Mouse (Mus musculus) neural tube, embryonic 14.5 days (tissue): ENCODE measurements at regions not wholly inside any gene's neighbourhood (a gene's known extent, or its start where the extent isn't known, plus 50 kb on each side); places are given as distances from the start of the nearest gene placed in this dataset.

ENCODE experiments used
- ATAC-seq: fragments of 200-750 bp; cut with Nextera tagmentation; 2 replicates; pipeline ENCODE4 v1.8.0; 2017; ENCODE audit warnings: low read depth, mild to moderate bottlenecking, moderate TSS enrichment, moderate library complexity
- H3K27ac ChIP-seq: fragments of 300-500 bp; sonication (generic); 2 replicates; pipeline ENCODE4 v1.5.1; 2014; ENCODE audit warnings: low read depth, mild to moderate bottlenecking, control low read depth, low read length, moderate library complexity, mixed read lengths
- H3K27me3 ChIP-seq: fragments of 300-500 bp; sonication (generic); 2 replicates; pipeline ENCODE4 v1.6.1; 2014; ENCODE audit warnings: low read length; ENCODE audit not compliant: control insufficient read depth, insufficient read depth
- H3K36me3 ChIP-seq: fragments of 300-500 bp; sonication (generic); 2 replicates; pipeline ENCODE4 v1.6.1; 2014; ENCODE audit warnings: low read length, mixed read lengths; ENCODE audit not compliant: control insufficient read depth, insufficient read depth
- H3K4me1 ChIP-seq: fragments of 300-500 bp; sonication (generic); 2 replicates; pipeline ENCODE4 v1.6.1; 2014; ENCODE audit warnings: low read length; ENCODE audit not compliant: control insufficient read depth, insufficient read depth
- H3K4me2 ChIP-seq: fragments of 300-500 bp; sonication (generic); 2 replicates; pipeline ENCODE4 v1.6.1; 2014; ENCODE audit warnings: mild to moderate bottlenecking, low read depth, low read length, control low read depth
- H3K4me3 ChIP-seq: fragments of 300-500 bp; sonication (generic); 2 replicates; pipeline ENCODE4 v1.5.1; 2014; ENCODE audit warnings: low read depth, low read length, control low read depth, mixed read lengths
- H3K9ac ChIP-seq: fragments of 300-500 bp; sonication (generic); replicated peaks from 2 replicates; pipeline ENCODE4 v1.6.1; 2014; ENCODE audit warnings: low read depth, mild to moderate bottlenecking, control low read depth, low read length, mixed read lengths
- H3K9me3 ChIP-seq: fragments of 300-500 bp; sonication (generic); 2 replicates; pipeline ENCODE4 v1.6.1; 2016; ENCODE audit warnings: low read length; ENCODE audit not compliant: control insufficient read depth
- whole genome bisulfite sequencing: fragments of 180-500 bp; shearing (Covaris S2); extraction: QIAGEN DNeasy Blood & Tissue Kit; methylation state at CpG from one replicate; pipeline ENCODE4 v1.1.7; 2014; 5-methylcytosine and 5-hydroxymethylcytosine counted together

DNA sequence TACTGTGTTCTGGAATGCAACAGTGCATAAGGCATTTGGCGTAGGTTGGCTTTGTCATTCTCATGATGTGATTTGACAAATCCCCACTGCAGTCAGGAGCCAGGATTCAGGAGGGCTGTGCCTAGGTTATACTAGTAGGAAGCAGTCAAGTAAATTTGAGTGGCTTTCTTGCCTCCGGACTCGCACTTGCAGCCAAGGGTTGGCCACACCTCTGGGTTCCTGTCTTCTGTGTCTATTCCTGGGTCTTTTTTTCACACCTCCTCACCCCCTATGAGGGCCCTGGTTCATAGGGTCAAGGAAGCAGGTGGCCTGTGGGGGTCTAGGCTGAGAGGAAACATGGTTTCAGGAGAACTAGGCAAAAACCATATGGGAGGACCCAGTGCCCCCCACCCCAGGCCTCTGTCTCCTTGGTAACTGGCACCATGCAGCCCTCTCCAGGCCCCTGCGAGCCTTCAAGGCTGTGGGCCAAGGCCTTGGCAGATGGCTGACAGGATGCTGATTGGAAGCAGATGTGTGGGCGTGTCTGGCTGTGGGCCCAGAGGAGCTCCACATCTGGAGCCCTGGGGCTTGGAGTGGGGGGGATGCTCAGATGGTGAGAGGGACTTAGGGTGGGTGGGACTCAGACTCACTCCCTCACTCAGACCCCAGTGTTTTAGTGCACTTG is 195.7 kb downstream of the Rgs3 start:
- Histone ChIP-seq H3K36me3 (no peaks in the 10 kb centered on the region), H3K27ac (no peak overlapping the region), H3K27me3 (no peaks in the 10 kb centered on the region), H3K9me3 (no peaks in the 10 kb centered on the region), H3K4me1 (0 out of 2 replicates have a peak, but pooled peaks cover 2% of the 10 kb centered on the region), H3K4me3 (no peak overlapping the region), H3K9ac (no peak overlapping the region), H3K4me2 (no peak overlapping the region)
- peak; percentile 76 for ATAC-seq
- WGBS, result 58% methylated on average over 5 of the region's 5 CpGs

DNA sequence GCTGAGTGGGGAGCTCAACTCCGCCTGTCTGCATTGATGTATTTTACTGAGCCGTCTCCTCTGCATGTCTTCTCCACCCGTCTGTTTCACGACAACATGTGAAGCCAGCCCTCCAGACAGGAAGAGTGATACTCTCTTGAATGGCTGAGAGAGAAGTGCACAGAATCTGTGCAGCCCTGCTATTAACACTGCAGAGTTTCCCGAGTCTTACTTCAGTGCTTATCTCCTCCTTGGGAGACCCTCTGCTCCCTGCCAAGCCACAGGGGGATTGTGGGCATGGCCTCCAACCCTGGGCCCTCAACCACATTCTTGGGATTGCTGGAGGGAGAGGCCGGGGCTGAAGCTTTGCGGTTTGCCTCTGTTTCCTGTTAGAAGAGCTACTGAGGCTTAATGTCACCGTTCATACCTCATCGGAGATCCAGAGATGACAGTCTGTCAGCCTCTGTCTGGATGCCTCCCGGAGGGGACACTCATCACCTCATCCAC is 197.1 kb downstream of the Rgs3 start:
- Histone ChIP-seq H3K4me2 (no peak overlapping the region), H3K9me3 (no peaks in the 10 kb centered on the region), H3K36me3 (no peaks in the 10 kb centered on the region), H3K4me3 (no peak overlapping the region), H3K4me1 (peaks cover 8% of the 10 kb centered on the region; the same call in 1 of the 2 replicates), H3K27me3 (no peaks in the 10 kb centered on the region), H3K27ac (no peak overlapping the region), H3K9ac (no peak overlapping the region)
- WGBS, result 58% methylated on average over 10 of the region's 10 CpGs
- ATAC-seq, result no peak

DNA sequence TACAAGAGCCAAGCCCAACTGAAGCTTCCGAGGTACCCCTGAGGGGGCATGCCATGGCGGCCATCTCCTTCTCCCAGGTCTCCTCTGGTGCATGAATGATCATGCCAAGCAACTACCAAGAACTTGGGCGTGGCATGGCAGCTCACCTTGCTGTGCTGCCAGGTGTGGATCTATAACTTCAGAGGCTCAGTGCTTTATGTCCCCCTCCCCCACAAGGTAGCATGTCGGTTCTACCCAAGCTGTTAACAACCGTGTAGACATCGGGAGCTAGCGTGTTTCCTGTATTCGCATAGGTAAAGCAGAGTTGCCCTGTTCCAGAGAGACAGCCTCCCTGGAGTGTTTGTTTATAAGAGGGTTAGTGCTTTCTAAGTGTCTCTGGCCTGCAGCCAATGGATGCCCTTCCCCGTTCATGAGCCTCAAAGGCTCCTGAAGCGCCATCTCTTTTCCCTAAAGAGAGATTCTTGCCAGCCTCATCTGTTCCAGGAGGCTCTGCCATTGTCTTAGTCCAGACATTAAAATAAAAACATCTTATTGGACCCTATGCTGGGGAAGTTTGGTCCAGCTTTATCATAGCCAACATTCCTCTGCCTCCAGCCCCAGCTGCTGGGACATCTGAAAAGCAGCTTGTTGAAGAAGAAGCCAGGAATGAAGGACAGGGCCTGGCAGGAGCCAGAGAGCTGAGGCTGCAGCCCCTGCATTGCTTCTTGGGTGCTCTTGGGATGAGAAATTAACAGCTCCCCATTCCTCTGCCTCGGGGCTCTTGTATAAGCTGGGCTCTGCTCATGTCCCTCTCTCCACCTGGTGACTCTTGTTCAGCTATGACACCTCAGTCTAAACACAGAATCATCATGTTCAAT is 201.3 kb downstream of the Rgs3 start:
- H3K4me2 ChIP-seq, result no peak overlapping the region
- H3K27ac ChIP-seq, result 0 out of 2 replicates have a peak overlapping the region, but pooled peaks have one; percentile 34
- no peaks in the 10 kb centered on the region for H3K27me3 ChIP-seq
- ATAC-seq, result no peak
- H3K9me3 ChIP-seq, result no peaks in the 10 kb centered on the region
- no peak overlapping the region for H3K4me3 ChIP-seq
- 61% methylated on average over 11 of the region's 11 CpGs for WGBS
- no peaks in the 10 kb centered on the region for H3K36me3 ChIP-seq
- H3K9ac ChIP-seq, result no peak overlapping the region
- peaks cover 6% of the 10 kb centered on the region; the same call in 1 of the 2 replicates for H3K4me1 ChIP-seq

DNA sequence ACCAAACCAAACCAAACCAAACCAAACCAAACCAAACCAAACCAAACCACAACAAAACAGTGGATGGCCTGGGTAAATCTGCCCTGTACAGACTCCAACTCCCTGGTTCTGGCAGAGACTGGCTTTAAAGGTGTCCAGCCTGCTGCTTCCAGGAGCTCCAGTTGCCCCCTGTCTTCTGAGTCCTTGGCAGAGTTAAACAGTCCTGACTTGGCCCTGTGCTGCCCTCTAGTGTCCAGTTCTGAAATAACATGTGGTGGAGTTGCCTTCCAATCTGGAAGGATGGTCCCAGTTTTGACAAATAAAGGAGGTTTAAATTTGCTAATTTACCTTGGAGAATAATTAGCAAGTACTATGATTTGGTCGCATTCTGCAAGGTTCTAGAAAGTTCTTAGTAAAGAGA is 202.0 kb downstream of the Rgs3 start:
- peaks cover 6% of the 10 kb centered on the region; the same call in 1 of the 2 replicates for H3K4me1 ChIP-seq
- peak; percentile 70 for ATAC-seq
- no peak overlapping the region for H3K4me3 ChIP-seq
- no peak overlapping the region for H3K9ac ChIP-seq
- no peak overlapping the region for H3K4me2 ChIP-seq
- H3K27ac ChIP-seq, result 0 out of 2 replicates have a peak overlapping the region, but pooled peaks have one; percentile 34
- H3K36me3 ChIP-seq, result no peaks in the 10 kb centered on the region
- WGBS, result 0% methylated on average over 1 of the region's 1 CpGs
- H3K9me3 ChIP-seq, result no peaks in the 10 kb centered on the region
- no peaks in the 10 kb centered on the region for H3K27me3 ChIP-seq

DNA sequence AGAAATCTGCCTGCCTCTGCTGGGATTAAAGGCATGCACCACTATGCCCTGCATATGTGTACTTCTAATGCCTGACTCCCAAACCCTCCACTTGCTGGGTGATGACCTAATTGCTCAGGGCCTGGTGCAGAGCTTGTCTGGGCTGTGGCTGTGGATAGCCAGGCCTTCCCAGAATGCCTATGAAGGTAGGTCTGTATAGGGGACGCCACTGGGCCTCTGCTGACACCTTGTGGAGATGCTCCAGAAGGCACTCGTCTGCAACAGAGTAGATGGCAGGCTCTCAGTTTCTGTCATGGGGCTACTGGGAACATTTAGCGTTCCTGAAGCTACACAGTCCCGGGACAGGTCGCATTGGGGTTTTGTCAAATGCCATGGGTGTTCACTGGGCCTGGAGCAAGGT is 201.4 kb upstream of the Zfp618 start:
- WGBS, result 10% methylated on average over 5 of the region's 5 CpGs
- Histone ChIP-seq H3K36me3 (no peaks in the 10 kb centered on the region), H3K4me3 (no peak overlapping the region), H3K27me3 (no peaks in the 10 kb centered on the region), H3K4me1 (peaks cover 6% of the 10 kb centered on the region; the same call in 1 of the 2 replicates), H3K9ac (no peak overlapping the region), H3K4me2 (no peak overlapping the region), H3K9me3 (no peaks in the 10 kb centered on the region), H3K27ac (no peak overlapping the region)
- peak; percentile 91 for ATAC-seq

DNA sequence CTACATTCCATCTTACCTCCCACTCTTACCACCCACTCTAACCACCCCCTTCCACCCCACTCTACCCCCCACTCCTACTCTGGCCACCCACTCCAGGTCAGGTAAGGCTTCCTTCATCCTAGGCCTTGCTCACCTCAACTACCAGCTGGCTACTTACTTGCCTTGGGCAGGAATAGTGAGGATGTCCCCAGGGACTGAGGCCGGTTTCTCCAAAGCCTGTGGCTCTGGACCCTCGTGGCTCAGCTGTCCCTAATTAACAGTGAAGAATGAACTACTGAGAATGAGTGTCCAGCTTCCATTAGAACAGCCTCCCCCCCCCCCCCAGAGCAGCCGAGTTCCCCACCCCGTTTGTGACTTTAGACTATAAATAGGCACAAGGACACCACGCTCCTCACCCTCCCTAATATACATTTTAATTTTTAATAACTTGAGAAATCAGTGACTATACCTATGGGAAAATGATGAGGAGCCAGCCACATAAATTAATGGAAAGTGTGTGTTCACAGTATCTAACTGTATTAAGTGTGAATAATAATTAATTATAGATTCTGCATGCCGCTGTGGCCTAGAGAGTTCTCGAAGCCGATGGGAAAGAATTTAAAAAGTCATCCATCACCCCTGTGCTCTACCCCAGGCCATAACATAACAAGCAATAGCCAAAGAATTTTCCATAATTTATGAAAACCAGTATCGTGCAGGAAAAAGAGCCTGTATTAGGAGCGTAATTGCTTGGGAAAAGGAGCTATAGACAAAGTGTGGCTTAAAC is 195.7 kb upstream of the Zfp618 start:
- Histone ChIP-seq H3K9ac (no peak overlapping the region), H3K27ac (no peak overlapping the region), H3K9me3 (no peaks in the 10 kb centered on the region), H3K36me3 (no peaks in the 10 kb centered on the region), H3K27me3 (no peaks in the 10 kb centered on the region), H3K4me3 (no peak overlapping the region), H3K4me1 (no peaks in the 10 kb centered on the region), H3K4me2 (no peak overlapping the region)
- WGBS, result 43% methylated on average over 10 of the region's 10 CpGs
- ATAC-seq, result peak; percentile 22; the same call in 1 of the 2 replicates

DNA sequence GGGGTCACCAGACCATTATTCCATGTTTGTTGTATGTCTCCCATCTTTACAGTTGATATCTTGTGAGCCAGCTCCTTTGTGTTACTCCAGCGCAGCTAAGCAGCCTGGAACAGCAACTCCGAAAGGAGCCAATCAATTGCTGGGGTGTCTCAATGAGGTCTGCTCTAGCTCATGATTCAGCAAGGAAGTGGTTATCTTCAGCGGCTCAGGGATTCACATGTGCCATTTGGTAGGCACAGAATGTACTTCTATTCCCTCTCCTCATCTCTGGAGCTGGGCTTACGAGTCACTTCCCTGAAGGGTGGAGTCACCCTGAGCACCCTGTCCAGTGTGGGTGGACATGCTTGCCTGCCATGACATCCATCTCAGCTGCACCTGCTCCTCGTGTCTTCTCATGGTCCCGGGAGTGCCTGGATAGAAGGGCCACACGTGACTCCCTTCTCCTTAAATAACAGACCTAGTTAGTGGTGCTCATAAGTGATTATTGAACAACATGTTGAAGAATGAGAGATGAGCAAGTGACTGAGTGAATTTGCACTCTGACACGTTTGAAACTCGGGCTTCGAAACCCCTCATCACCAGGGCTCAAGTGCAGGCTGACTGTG is 190.3 kb upstream of the Zfp618 start:
- no peaks in the 10 kb centered on the region for H3K4me1 ChIP-seq
- no peak overlapping the region for H3K4me3 ChIP-seq
- H3K27ac ChIP-seq, result no peak overlapping the region
- WGBS, result 86% methylated on average over 10 of the region's 10 CpGs
- no peak overlapping the region for H3K4me2 ChIP-seq
- H3K9me3 ChIP-seq, result no peaks in the 10 kb centered on the region
- no peak for ATAC-seq
- H3K9ac ChIP-seq, result no peak overlapping the region
- no peaks in the 10 kb centered on the region for H3K27me3 ChIP-seq
- H3K36me3 ChIP-seq, result no peaks in the 10 kb centered on the region

DNA sequence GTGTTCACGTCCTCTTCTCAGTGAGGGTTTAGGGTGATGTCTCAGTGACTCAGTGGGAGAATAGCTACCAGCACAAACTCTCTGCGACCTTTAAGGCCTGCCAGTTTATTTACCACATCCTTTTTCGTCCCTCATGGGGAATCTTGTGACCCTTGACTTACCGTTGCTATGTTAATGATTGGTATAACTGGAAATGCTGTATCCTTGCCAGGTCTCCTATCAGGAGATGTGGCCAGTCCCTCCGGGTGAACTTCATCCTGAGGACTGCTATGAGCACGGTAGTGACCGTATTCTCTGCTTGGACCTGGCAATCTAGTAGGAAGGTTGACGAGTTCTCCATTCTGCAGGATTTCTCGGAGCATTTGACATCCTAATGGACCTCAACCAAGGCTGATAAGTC is 188.5 kb upstream of the Zfp618 start:
- Histone ChIP-seq H3K27me3 (no peaks in the 10 kb centered on the region), H3K36me3 (no peaks in the 10 kb centered on the region), H3K4me1 (0 out of 2 replicates have a peak, but pooled peaks cover 5% of the 10 kb centered on the region), H3K4me2 (no peak overlapping the region), H3K9me3 (no peaks in the 10 kb centered on the region), H3K4me3 (no peak overlapping the region), H3K27ac (no peak overlapping the region), H3K9ac (no peak overlapping the region)
- ATAC-seq, result no peak
- WGBS, result 86% methylated on average over 9 of the region's 9 CpGs
